Mouse (Mus musculus) ES-Bruce4 (cell line): Measurements from ENCODE around the gene Paqr3.

ENCODE experiments used
- CTCF ChIP-seq: IDR thresholded peaks from one replicate; pipeline ENCODE4 v1.8.1; 2011; ENCODE audit warnings: low read depth, low read length
- EP300 ChIP-seq: IDR thresholded peaks from 2 replicates; pipeline ENCODE4 v1.6.1; 2011; ENCODE audit warnings: low read depth, low read length; ENCODE audit not compliant: insufficient read depth
- POLR2A ChIP-seq: IDR thresholded peaks from one replicate; pipeline ENCODE4 v1.8.1; 2011; ENCODE audit warnings: low read length; ENCODE audit not compliant: insufficient read depth

DNA sequence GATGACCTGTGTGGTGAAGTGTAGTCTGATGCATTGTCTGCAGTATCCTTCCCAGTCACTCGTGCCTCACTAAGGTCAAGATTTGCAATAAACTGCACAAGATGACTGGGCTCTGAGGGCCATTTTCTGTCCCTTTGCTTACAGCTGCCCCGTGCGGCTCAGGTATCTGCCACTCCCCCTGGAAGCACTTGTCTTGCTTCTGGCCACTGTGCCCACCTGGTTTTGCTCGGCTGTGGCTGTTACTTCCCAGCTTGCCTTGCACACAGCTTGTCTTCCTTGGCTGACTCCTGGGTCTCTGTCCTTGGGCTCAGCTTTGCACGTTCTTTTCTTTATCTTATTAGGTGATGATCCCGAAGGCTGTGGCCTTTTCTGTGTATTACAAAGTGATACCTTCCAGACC, 27.7 kb downstream of the Paqr3 start:
- TF ChIP-seq CTCF (no peak), POLR2A (no peak), EP300 (no peak)
